Mouse (Mus musculus) heart, postnatal 14 days (tissue): ENCODE measurements around the gene Tomm70a. TPM values are rescaled to one million over a fixed set of nuclear protein-coding genes. Genes with fewer than 3 reads are reported as not detected.
A peak's percentile ranks its signal among the peaks of the same experiment; 100 is the strongest.

Experiments used
- DNase-seq, 2 experiments: peaks; one replicate each; pipeline ENCODE4 v3.0.0; 2021 to 2022
- intact Hi-C: fragments of 180-260 bp; cut with DNase I; formaldehyde crosslinking; loops from one replicate; pipeline ENCODE4 v1.15.1; 2025
- total RNA-seq, 2 experiments: library from RNA; stranded (reverse); gene quantifications; 2 replicates each; pipeline ENCODE4 v1.2.3; 2021

Tomm70a gene
- total RNA-seq, 2 experiments from 2014 or later = 45.8 to 50.0 TPM

DNA sequence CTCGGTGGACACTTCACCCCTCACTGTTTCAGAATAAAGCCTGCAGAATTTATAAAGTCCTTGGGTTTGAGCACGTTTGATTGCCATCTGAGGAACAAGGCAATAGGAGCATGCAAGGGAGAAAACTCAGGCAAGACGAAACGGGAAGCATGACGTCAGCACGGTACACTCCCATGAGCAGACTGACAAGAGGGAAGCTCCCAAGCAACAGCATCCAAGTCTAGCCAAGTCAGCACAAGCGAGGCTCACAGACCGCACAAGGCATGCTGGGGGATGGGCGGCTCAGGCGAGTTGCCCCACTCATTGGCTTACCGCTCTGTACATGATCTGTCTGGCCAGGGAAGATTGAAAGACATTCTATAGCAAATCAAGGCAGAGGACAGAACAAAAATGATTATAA, 59.7 kb downstream of the Tomm70a start:
- peak; percentile 31 to 39 for DNase-seq
- intact Hi-C loops = no loop called here

DNA sequence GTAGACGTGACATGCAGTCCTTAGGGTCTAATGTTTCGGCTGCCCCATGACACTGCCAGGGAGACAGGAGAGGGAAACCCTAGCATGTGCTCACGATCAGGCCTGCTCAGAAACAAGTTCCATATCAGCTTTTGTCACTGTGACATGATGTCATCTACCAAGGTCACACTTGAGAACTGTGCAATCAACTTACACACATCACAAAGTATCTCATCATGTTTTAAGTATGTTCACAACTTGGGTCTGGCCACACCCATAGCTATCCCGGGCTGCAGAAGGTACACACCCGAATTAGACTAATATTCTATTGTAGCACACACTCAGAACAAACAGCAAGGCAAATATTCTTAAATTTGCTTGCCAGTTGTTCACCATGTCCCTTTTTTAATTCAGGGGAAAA, 60.5 kb downstream of the Tomm70a start:
- intact Hi-C loops = no loop called here
- no peak for DNase-seq

DNA sequence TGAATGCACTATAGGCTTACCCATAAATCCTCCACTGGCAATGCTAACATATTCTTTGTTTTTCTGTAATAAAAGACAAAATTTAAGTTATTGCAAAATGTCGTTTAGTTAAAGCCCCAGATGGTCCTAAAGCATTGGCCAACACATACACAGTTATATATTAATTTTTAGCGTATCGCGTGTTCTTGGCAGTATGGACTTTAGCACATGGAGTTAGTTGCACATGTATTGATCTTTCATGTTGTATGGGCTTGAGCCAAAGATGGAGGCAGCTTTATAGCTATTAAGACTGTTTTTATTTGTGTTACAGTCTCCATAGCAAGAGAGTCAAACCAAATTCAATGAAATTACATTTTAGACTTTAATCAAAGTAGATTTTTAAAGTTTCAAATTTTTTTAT, 65.1 kb downstream of the Tomm70a start:
- intact Hi-C loops = no loop called here

DNA sequence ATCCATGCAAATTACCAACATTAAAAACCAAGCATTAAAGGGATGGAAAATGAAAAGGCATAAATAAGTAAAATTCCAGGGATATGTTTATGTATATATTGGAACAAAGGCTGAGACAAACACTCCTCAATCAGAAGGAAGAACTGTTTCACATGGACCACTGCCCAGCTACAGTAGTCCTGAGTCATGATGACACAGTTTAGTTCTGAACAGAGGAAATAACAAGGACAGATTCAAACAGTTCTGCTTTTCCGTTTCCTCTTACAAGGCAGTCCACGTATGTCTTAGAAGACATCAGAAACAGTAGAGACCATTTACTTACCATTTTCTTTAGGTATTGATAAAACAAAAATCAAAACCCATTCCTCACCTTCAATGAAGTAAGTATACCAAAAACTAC, 68.0 kb downstream of the Tomm70a start:
- intact Hi-C loops = no loop called here
- DNase-seq = no peak

More for the DNA sequence above, 65.1 kb downstream of the Tomm70a start:
- DNase-seq = no peak

GRCm38 (mm10) chr16:57190390-57190789, 68.9 kb downstream of the Tomm70a start:
- DNase-seq = no peak
- intact Hi-C loops = no loop called here

GRCm38 (mm10) chr16:57191214-57191613, 69.7 kb downstream of the Tomm70a start:
- intact Hi-C loops = no loop called here
- DNase-seq = no peak

DNA sequence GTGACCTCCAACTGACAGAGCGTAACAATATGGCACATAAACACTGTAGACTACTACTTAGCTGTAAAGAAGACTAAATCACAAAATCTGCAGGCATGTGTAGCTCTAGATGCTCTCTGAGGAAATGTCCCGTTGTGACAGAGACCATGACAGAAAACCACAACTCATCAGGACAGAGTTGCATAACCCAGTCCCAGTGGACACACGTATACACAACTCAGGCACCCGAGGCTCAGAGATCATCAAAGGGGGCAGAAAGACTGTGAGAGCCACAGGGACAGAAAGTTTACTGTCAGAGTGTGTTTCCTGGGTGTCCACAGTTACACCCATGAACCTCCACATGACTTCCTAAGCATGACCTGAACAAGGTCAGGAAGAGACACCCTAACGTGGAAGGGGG, 75.1 kb downstream of the Tomm70a start:
- intact Hi-C loops = no loop called here
- no peak for DNase-seq

- no peak for DNase-seq
- intact Hi-C loops = no loop called here
Observed at GRCm38 (mm10) chr16:57197281-57197680, 75.8 kb downstream of the Tomm70a start.

Other genes starting within 250 kb of the Tomm70a start
- 1 to 10 TPM; 5.0 to 5.7 TPM for gene Tmem45a, start 235.5 kb upstream of the Tomm70a start, total RNA-seq
- gene Lnp1, start 193.6 kb upstream of the Tomm70a start, total RNA-seq = not detected
- not detected for gene Tmem45a2, start 50.3 kb upstream of the Tomm70a start, total RNA-seq
- gene Nit2, start 45.6 kb downstream of the Tomm70a start, total RNA-seq = 10 to 100 TPM; 29.9 to 32.1 TPM
- gene Tbc1d23, start 109.8 kb downstream of the Tomm70a start, total RNA-seq = 10 to 100 TPM; 27.8 to 28.6 TPM
- gene Tmem30c, start 171.2 kb downstream of the Tomm70a start, total RNA-seq = not detected
- 10 to 100 TPM; 40.8 to 45.8 TPM for gene Filip1l, start 231.4 kb downstream of the Tomm70a start, total RNA-seq